18 mouse cellular contexts compared by ENCODE assay signal in the genomic region with DNA sequence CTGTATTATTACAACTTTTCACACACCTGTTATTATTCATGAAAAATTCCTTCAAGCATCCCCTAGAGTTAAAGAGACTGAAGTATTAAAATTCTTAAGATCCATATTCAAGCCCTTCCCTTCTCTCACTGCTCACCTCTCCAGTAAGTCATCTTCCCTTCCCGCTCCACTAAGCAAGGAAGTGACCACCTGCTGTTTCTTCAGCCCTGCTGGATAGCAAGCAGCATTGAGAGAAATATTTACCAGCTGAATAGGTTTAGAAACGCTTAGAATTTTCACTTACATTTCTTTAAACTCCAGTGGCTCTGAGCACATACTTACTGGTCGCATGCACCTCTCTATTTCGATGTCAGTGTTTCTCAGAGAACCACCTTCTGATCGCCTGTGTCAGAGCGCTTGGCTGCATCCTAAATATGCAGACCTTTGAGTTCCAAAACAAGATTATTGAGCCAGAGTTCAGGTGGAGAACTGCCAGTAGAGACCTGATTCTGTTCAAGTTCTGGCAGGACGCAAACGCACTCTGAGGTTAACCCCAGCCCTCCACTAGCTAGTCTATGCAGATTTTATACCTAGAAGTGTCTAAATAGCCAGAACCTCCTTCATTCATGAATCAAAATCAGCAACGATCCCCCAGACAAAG.
DNase-seq lines count a peak whose midpoint lies in the region.
"Had no signal": no experiment of that assay in that cellular context is flagged by ENCODE, and none has a peak within 500 bp of the region (broad histone marks: within the 10 kb centered on the region; RNA-seq: fewer than 3 reads in every experiment).

No protein-coding gene starts in this region.

- peak; percentile 46 to 51 for DNase-seq in cerebellum, postnatal 10 days
- DNase-seq in cerebellum, adult 11 months = no peak
- DNase-seq in heart, adult 11 months = peak; percentile 50
- no peak for DNase-seq in heart, postnatal 36 days
- DNase-seq in kidney, adult 8-10 months = peak; percentile 18 to 29
- DNase-seq in kidney, postnatal 4 days = no peak
- DNase-seq in kidney, postnatal 14 days = peak; percentile 12
- DNase-seq in urinary bladder, postnatal 14 days (ENCODE audit: low spot score) = no peak
- DNase-seq: adrenal gland, postnatal 36 days; gastrocnemius, postnatal 25 days; heart, adult 18-20 months; heart, postnatal 10 days; liver, embryonic 13.5 days; lung, adult 18-20 months; lung, postnatal 4 days; right cerebral cortex, adult 18-20 months; spleen, adult 18-20 months; thymus, postnatal 14 days had no signal

- intact Hi-C loops in heart, postnatal 36 days (cut with DNase I) = no loop called here

Comparison
In these comparisons a context has a peak if more than half of its experiments do, and no peak if none do; other contexts are left out.
1. DNase-seq: peak in cerebellum, postnatal 10 days (2 of 2), heart, adult 11 months (single experiment), kidney, adult 8-10 months (2 of 2) and kidney, postnatal 14 days (single experiment); none in cerebellum, adult 11 months (single experiment), heart, postnatal 36 days (0 of 2), kidney, postnatal 4 days (0 of 2) and urinary bladder, postnatal 14 days (single experiment).